24 mouse cellular contexts compared by ENCODE assay signal in genomic region chr7:68323051-68323450, GRCm38 (mm10). TPM values are rescaled to one million over a fixed set of nuclear protein-coding genes. Genes with fewer than 3 reads are reported as not detected.
A peak's percentile ranks its signal among the peaks of the same experiment; 100 is the strongest.
DNase-seq lines count a peak whose midpoint lies in the region; ATAC-seq and TF ChIP-seq lines count a peak whose summit lies in the region.
"Had no signal": no experiment of that assay in that cellular context is flagged by ENCODE, and none has a peak within 500 bp of the region (broad histone marks: within the 10 kb centered on the region; RNA-seq: fewer than 3 reads in every experiment).

No protein-coding gene starts in this region.

- intact Hi-C loops in gastrocnemius, adult 2 months (cut with DNase I), result no loop called here

- no peak for ATAC-seq in midbrain, embryonic 13.5 days
- no peak for ATAC-seq in forebrain, embryonic 16.5 days
- ATAC-seq: hindbrain, embryonic 16.5 days; Patski had no signal

- no peak for TF ChIP-seq RAD21 in MEL (IDR thresholded peaks at IDR 0.05; ENCODE audit: low read depth, low read length)

- no peaks in the 10 kb centered on the region; a peak in 1 of 4 replicates for H3K4me1 ChIP-seq in MEL (ENCODE audit: control insufficient read depth in 1 of 2, insufficient read depth in 2 of 2, low read length in 2 of 2)
- H3K4me1 ChIP-seq in midbrain, embryonic 13.5 days (replicated peaks), result no peaks in the 10 kb centered on the region
- H3K4me1 ChIP-seq in forebrain, embryonic 16.5 days (replicated peaks; ENCODE audit: control insufficient read depth, insufficient read depth, low read length), result peaks cover 6% of the 10 kb centered on the region; the same call in 1 of the 2 replicates
- H3K4me1 ChIP-seq: neural tube, embryonic 12.5 days had no signal

- no peak overlapping the region for H3K9ac ChIP-seq in MEL (ENCODE audit: control insufficient read depth, low read depth, low read length, poor library complexity, severe bottlenecking)
- no peak overlapping the region for H3K9ac ChIP-seq in midbrain, embryonic 13.5 days (replicated peaks)
- no peak overlapping the region for H3K9ac ChIP-seq in forebrain, embryonic 16.5 days (replicated peaks; ENCODE audit: low read depth, low read length)
- H3K9ac ChIP-seq: lung, embryonic 14.5 days; neural tube, embryonic 12.5 days had no signal

- no peak for TF ChIP-seq POLR2A in MEL (IDR thresholded peaks at IDR 0.05; ENCODE audit: control insufficient read depth in 1 of 2, insufficient read depth in 1 of 2, low read depth in 1 of 2, low read length in 2 of 2, poor library complexity in 1 of 2)

- peak overlapping the region; percentile 48 for H3K27ac ChIP-seq in gastrocnemius, adult 2 months
- H3K27ac ChIP-seq in MEL (ENCODE audit: control insufficient read depth, low read depth, low read length), result no peak overlapping the region
- no peak overlapping the region for H3K27ac ChIP-seq in midbrain, embryonic 13.5 days
- H3K27ac ChIP-seq in forebrain, embryonic 16.5 days (ENCODE audit: low read length), result no peak overlapping the region
- H3K27ac ChIP-seq: neural tube, embryonic 12.5 days had no signal

- no peak overlapping the region for H3K4me3 ChIP-seq in gastrocnemius, adult 2 months
- H3K4me3 ChIP-seq in MEL (ENCODE audit: control insufficient read depth in 1 of 2, insufficient read depth in 1 of 2, low read depth in 2 of 2, low read length in 2 of 2), result peak overlapping the region in 1 of 2 experiments; percentile 31; a peak in 2 of 4 replicates
- no peak overlapping the region for H3K4me3 ChIP-seq in midbrain, embryonic 13.5 days (replicated peaks)
- no peak overlapping the region for H3K4me3 ChIP-seq in forebrain, embryonic 16.5 days (replicated peaks; ENCODE audit: low read length)
- H3K4me3 ChIP-seq: neural tube, embryonic 12.5 days had no signal

- no peaks in the 10 kb centered on the region for H3K36me3 ChIP-seq in MEL (ENCODE audit: control insufficient read depth in 1 of 2, insufficient read depth in 2 of 2, low read length in 2 of 2)
- no peaks in the 10 kb centered on the region for H3K36me3 ChIP-seq in midbrain, embryonic 13.5 days
- no peaks in the 10 kb centered on the region for H3K36me3 ChIP-seq in forebrain, embryonic 16.5 days (ENCODE audit: control insufficient read depth, insufficient read depth)
- H3K36me3 ChIP-seq: neural tube, embryonic 12.5 days had no signal

- WGBS in large intestine, adult 2 months, result 27% methylated on average over 6 of the region's 6 CpGs
- 90% methylated on average over 6 of the region's 6 CpGs for WGBS in midbrain, embryonic 13.5 days
- WGBS in forebrain, embryonic 16.5 days, result 93% methylated on average over 6 of the region's 6 CpGs

- H3K4me2 ChIP-seq in midbrain, embryonic 13.5 days (replicated peaks), result no peak overlapping the region
- H3K4me2 ChIP-seq in forebrain, embryonic 16.5 days (ENCODE audit: low read length), result no peak overlapping the region
- H3K4me2 ChIP-seq: heart, embryonic 11.5 days; lung, embryonic 14.5 days; neural tube, embryonic 12.5 days had no signal

- no peaks in the 10 kb centered on the region; a peak in 1 of 4 replicates for H3K27me3 ChIP-seq in MEL (ENCODE audit: control insufficient read depth in 1 of 2, insufficient read depth in 2 of 2, low read length in 2 of 2)
- no peaks in the 10 kb centered on the region for H3K27me3 ChIP-seq in midbrain, embryonic 13.5 days
- H3K27me3 ChIP-seq in forebrain, embryonic 16.5 days (replicated peaks; ENCODE audit: control insufficient read depth, insufficient read depth, low read length), result no peaks in the 10 kb centered on the region
- H3K27me3 ChIP-seq: neural tube, embryonic 12.5 days; Patski had no signal

- TF ChIP-seq EP300 in MEL (IDR thresholded peaks at IDR 0.05; ENCODE audit: low read depth in 1 of 2, low read length in 2 of 2), result no peak

- no peaks in the 10 kb centered on the region for H3K79me2 ChIP-seq in MEL (ENCODE audit: control insufficient read depth, insufficient read depth, low read length, poor library complexity)

- DNase-seq in gastrocnemius, adult 2 months, result no peak
- no peak for DNase-seq in gastrocnemius, postnatal 10 days
- DNase-seq in MEL (ENCODE audit: low read depth, low spot score), result peak; percentile 6
- peak; percentile 73 for DNase-seq in large intestine, adult 2 months (ENCODE audit: low read depth, low spot score)
- peak; percentile 55 for DNase-seq in thymus, postnatal 25 days
- DNase-seq in right cerebral cortex, postnatal 36 days (ENCODE audit: low spot score in 2 of 2), result no peak
- DNase-seq: adrenal gland, postnatal 36 days; cerebellum, adult 2 months; embryo, embryonic 11 days; gastrocnemius, postnatal 36 days; heart, postnatal 14 days; kidney, adult 9 months; kidney, postnatal 36 days; left cerebral cortex, postnatal 4 days; lung, embryonic 14.5 days; right cerebral cortex, postnatal 25 days had no signal

- H3K9me3 ChIP-seq in MEL (replicated peaks; ENCODE audit: insufficient read depth, low read length), result no peaks in the 10 kb centered on the region
- H3K9me3 ChIP-seq in midbrain, embryonic 13.5 days, result no peaks in the 10 kb centered on the region
- H3K9me3 ChIP-seq in forebrain, embryonic 16.5 days (ENCODE audit: control insufficient read depth, low read length), result no peaks in the 10 kb centered on the region
- H3K9me3 ChIP-seq: neural tube, embryonic 12.5 days had no signal

- no peak for TF ChIP-seq CTCF in gastrocnemius, adult 2 months (IDR thresholded peaks at IDR 0.05)
- no peak for TF ChIP-seq CTCF in MEL (IDR thresholded peaks at IDR 0.05 in 2 of 3, conservative IDR thresholded peaks at IDR 0.05 in 1 of 3; ENCODE audit: control insufficient read depth in 1 of 3, insufficient read depth in 1 of 3, low read depth in 2 of 3, low read length in 3 of 3, poor library complexity in 1 of 3, severe bottlenecking in 1 of 3)

TF ChIP-seq in MEL, 35 proteins besides CTCF, POLR2A, EP300 and RAD21:
- TF ChIP-seq USF1 (IDR thresholded peaks at IDR 0.05; ENCODE audit: low read depth, low read length), result peak; percentile 80
- no peak for TF ChIP-seq USF2 (IDR thresholded peaks at IDR 0.05; ENCODE audit: borderline replicate concordance in 1 of 2, insufficient read depth in 1 of 2, low read depth in 1 of 2, low read length in 2 of 2)

RNA-seq across cellular contexts. Expression of gene Fam169b, which starts 49.4 kb away (rescaled TPM):
- under 1 TPM in 1 of 2 experiments, not detected in 1; 0.08 TPM for total RNA-seq in gastrocnemius, adult 2 months (2021)
- 1 to 10 TPM; 1.1 to 2.9 TPM for total RNA-seq in gastrocnemius, postnatal 10 days (2021)
- 0.03 TPM in 1 of 2 replicates, not detected in the other for total RNA-seq in MEL (2012; rRNA removed)
- polyA plus RNA-seq in MEL (2012; ENCODE audit: insufficient read depth in 1 of 2, insufficient read length in 2 of 2, low read depth in 1 of 2, low replicate concordance in 2 of 2, missing spikeins in 1 of 2), result not detected
- polyA plus RNA-seq in large intestine, adult 2 months (2012; rRNA removed), result 1.5 and 2.9 TPM in 2 replicates
- 0.09 TPM in 1 of 2 replicates, not detected in the other for polyA plus RNA-seq in midbrain, embryonic 13.5 days (2015; fragmentation: Nextera tagmentation; extraction: Ambion mirVana)
- 0.20 TPM in 1 of 2 replicates, not detected in the other for polyA plus RNA-seq in forebrain, embryonic 16.5 days (2015; fragmentation: Nextera tagmentation; extraction: Ambion mirVana)
- polyA plus RNA-seq: hindbrain, embryonic 16.5 days had no signal

RNA-seq across cellular contexts. Expression of gene Pgpep1l, which starts 59.0 kb away (rescaled TPM):
- total RNA-seq in gastrocnemius, adult 2 months (2021), result 1 to 10 TPM; 1.9 to 3.9 TPM
- 10 to 100 TPM in 1 of 2 experiments, 1 to 10 TPM in 1; 6.6 to 10.7 TPM for total RNA-seq in gastrocnemius, postnatal 10 days (2021)
- total RNA-seq in MEL (2012; rRNA removed), result not detected in 2 replicates
- polyA plus RNA-seq in MEL (2012; ENCODE audit: insufficient read depth in 1 of 2, insufficient read length in 2 of 2, low read depth in 1 of 2, low replicate concordance in 2 of 2, missing spikeins in 1 of 2), result not detected
- polyA plus RNA-seq in large intestine, adult 2 months (2012; rRNA removed), result not detected in 2 replicates
- polyA plus RNA-seq in midbrain, embryonic 13.5 days (2015; fragmentation: Nextera tagmentation; extraction: Ambion mirVana), result not detected in 2 replicates
- not detected in 2 replicates for polyA plus RNA-seq in forebrain, embryonic 16.5 days (2015; fragmentation: Nextera tagmentation; extraction: Ambion mirVana)
- total RNA-seq: adrenal gland, postnatal 36 days; left cerebral cortex, postnatal 4 days; megakaryocyte-erythroid progenitor cell, adult 5-6 weeks had no signal
- polyA plus RNA-seq: forebrain, embryonic 11.5 days; heart, embryonic 11.5 days; hindbrain, embryonic 16.5 days; lung, embryonic 14.5 days; neural tube, embryonic 12.5 days; Patski had no signal

Comparison
In these comparisons a context has a peak if more than half of its experiments do, and no peak if none do; other contexts are left out.
1. DNase-seq: peak in MEL (single experiment), large intestine, adult 2 months (single experiment) and thymus, postnatal 25 days (single experiment); none in gastrocnemius, adult 2 months (single experiment), gastrocnemius, postnatal 10 days (single experiment) and right cerebral cortex, postnatal 36 days (0 of 2).